Mouse (Mus musculus) olfactory bulb, adult 2 months (tissue): ENCODE data around the gene Map7d3. TPM values are rescaled to one million over a fixed set of nuclear protein-coding genes. Genes with fewer than 3 reads are reported as not detected.

Experiments
- H3K27ac ChIP-seq: fragments of 200-500 bp; 2 replicates; pipeline ENCODE4 v1.5.1; 2012; ENCODE audit warnings: low read depth, low read length; ENCODE audit not compliant: insufficient read depth
- H3K4me1 ChIP-seq: fragments of 200-500 bp; 2 replicates; pipeline ENCODE4 v1.6.1; 2012; ENCODE audit warnings: low read length; ENCODE audit not compliant: control insufficient read depth, insufficient read depth
- H3K4me3 ChIP-seq: fragments of 200-500 bp; 2 replicates; pipeline ENCODE4 v1.5.1; 2012; ENCODE audit warnings: mild to moderate bottlenecking, low read depth, low read length, moderate library complexity; ENCODE audit not compliant: insufficient read depth
- CTCF ChIP-seq: fragments of 200-500 bp; IDR thresholded peaks from 2 replicates; pipeline ENCODE4 v1.5.1; 2012; ENCODE audit warnings: low read depth, mild to moderate bottlenecking, low read length, moderate library complexity; ENCODE audit not compliant: insufficient read depth
- POLR2A ChIP-seq: fragments of 200-500 bp; IDR thresholded peaks from 2 replicates; pipeline ENCODE4 v1.6.1; 2012; ENCODE audit warnings: mild to moderate bottlenecking, low read depth, low read length, moderate library complexity; ENCODE audit not compliant: insufficient read depth
- WGBS: fragments of 180-500 bp; shearing (Covaris S2); methylation state at CpG from one replicate; pipeline ENCODE4 v1.1.7; 2018; 5-methylcytosine and 5-hydroxymethylcytosine counted together
- polyA plus RNA-seq: library from polyadenylated mRNA; stranded (reverse); fragments of >200 nt; gene quantifications from 2 replicates; pipeline ENCODE4 v1.2.4, GENCODE M21; 2012; ENCODE audit warnings: low replicate concordance; ENCODE audit not compliant: missing spikeins, insufficient read depth, insufficient read length

Map7d3 gene
- polyA plus RNA-seq, 1 experiment, result not detected

- TF ChIP-seq POLR2A, result no peak
- no peak for TF ChIP-seq CTCF
- H3K4me1 ChIP-seq, result peaks cover 5% of the 10 kb centered on the region; the same call in 1 of the 2 replicates
- 54% methylated on average over 6 of the region's 6 CpGs for WGBS
Observed at GRCm38 (mm10) chrX:56786281-56787061, 35.7 kb downstream of the Map7d3 start.

GRCm38 (mm10) chrX:56773329-56773728 is 48.8 kb downstream of the Map7d3 start:
- 83% methylated on average over 4 of the region's 4 CpGs for WGBS
- Histone ChIP-seq H3K4me3 (no peak overlapping the region), H3K27ac (no peak overlapping the region), H3K4me1 (no peaks in the 10 kb centered on the region)
- TF ChIP-seq POLR2A, result no peak
- no peak for TF ChIP-seq CTCF

More at GRCm38 (mm10) chrX:56786281-56787061, 35.7 kb downstream of the Map7d3 start:
- Histone ChIP-seq H3K27ac (no peak overlapping the region), H3K4me3 (no peak overlapping the region)

- Histone ChIP-seq H3K4me1 (no peaks in the 10 kb centered on the region), H3K4me3 (no peak overlapping the region), H3K27ac (no peak overlapping the region)
- 71% methylated on average over 1 of the region's 1 CpGs for WGBS
- no peak for TF ChIP-seq CTCF
- no peak for TF ChIP-seq POLR2A
Observed at GRCm38 (mm10) chrX:56771751-56772150, 50.4 kb downstream of the Map7d3 start.

GRCm38 (mm10) chrX:56769838-56770237 is 52.3 kb downstream of the Map7d3 start:
- Histone ChIP-seq H3K4me1 (no peaks in the 10 kb centered on the region), H3K27ac (no peak overlapping the region), H3K4me3 (no peak overlapping the region)
- TF ChIP-seq POLR2A (no peak), CTCF (no peak)

GRCm38 (mm10) chrX:56760257-56760760 is 61.8 kb downstream of the Map7d3 start:
- WGBS, result 86% methylated on average over 3 of the region's 3 CpGs

GRCm38 (mm10) chrX:56756352-56756751 is 65.8 kb downstream of the Map7d3 start:
- H3K4me1 ChIP-seq, result peaks cover 2% of the 10 kb centered on the region; the same call in 1 of the 2 replicates
- H3K27ac ChIP-seq, result no peak overlapping the region
- no peak overlapping the region for H3K4me3 ChIP-seq
- 54% methylated on average over 7 of the region's 7 CpGs for WGBS
- TF ChIP-seq POLR2A, result no peak
- TF ChIP-seq CTCF, result no peak

More at GRCm38 (mm10) chrX:56760257-56760760, 61.8 kb downstream of the Map7d3 start:
- TF ChIP-seq POLR2A, result no peak
- no peak for TF ChIP-seq CTCF
- Histone ChIP-seq H3K27ac (no peak overlapping the region), H3K4me3 (no peak overlapping the region), H3K4me1 (no peaks in the 10 kb centered on the region)

GRCm38 (mm10) chrX:56755646-56756045 is 66.5 kb downstream of the Map7d3 start:
- no peak for TF ChIP-seq POLR2A
- no peak for TF ChIP-seq CTCF
- Histone ChIP-seq H3K4me1 (peaks cover 2% of the 10 kb centered on the region; the same call in 1 of the 2 replicates), H3K27ac (no peak overlapping the region), H3K4me3 (no peak overlapping the region)
- 28% methylated on average over 2 of the region's 2 CpGs for WGBS

- H3K27ac ChIP-seq, result no peak overlapping the region
- no peak overlapping the region for H3K4me3 ChIP-seq
- peaks cover 2% of the 10 kb centered on the region; the same call in 1 of the 2 replicates for H3K4me1 ChIP-seq
- TF ChIP-seq POLR2A, result no peak
- TF ChIP-seq CTCF, result no peak
- 51% methylated on average over 8 of the region's 8 CpGs for WGBS
Observed at GRCm38 (mm10) chrX:56753317-56754289, 68.5 kb downstream of the Map7d3 start.
